Mouse (Mus musculus): ENCODE results near the gene E130311K13Rik. TPM values are rescaled to one million over a fixed set of nuclear protein-coding genes. Genes with fewer than 3 reads are reported as not detected.

The E130311K13Rik gene
- polyA plus RNA-seq, 1 experiment from 2014 or later: 3.7 TPM

DNA sequence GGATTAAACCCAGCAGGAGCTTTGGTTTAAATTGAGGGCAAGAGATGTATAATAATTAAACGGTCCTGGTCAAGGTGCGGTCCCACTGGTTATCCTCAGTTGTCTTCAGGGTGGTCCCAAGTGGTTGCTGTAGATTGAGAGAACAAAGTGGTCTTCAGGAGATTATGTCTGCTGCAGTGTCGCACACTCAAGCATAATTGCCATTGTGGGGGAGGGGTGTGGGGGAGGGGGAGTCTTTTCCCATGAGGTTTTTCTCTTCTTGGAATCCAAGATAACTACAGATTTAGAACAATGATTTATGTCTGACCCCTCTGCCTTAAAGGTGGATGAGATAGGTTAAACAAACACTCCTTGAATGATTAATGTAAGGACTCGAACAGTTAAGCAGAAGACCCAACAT, 19.0 kb downstream of the E130311K13Rik start:
- Histone ChIP-seq H3K27ac (ENCODE audit: low read depth, low read length) (no peak overlapping the region), H3K9ac (ENCODE audit: low read depth, low read length) (no peak overlapping the region), H3K36me3 (ENCODE audit: control insufficient read depth, insufficient read depth) (peaks cover 6% of the 10 kb centered on the region; the same call in 1 of the 2 replicates), H3K4me1 (replicated peaks; ENCODE audit: control insufficient read depth, insufficient read depth, low read length) (no peaks in the 10 kb centered on the region), H3K4me3 (ENCODE audit: low read depth, low read length) (no peak overlapping the region), H3K27me3 (replicated peaks; ENCODE audit: control insufficient read depth, insufficient read depth, low read length) (no peaks in the 10 kb centered on the region), H3K9me3 (ENCODE audit: control insufficient read depth) (no peaks in the 10 kb centered on the region), H3K4me2 (replicated peaks; ENCODE audit: low read depth) (no peak overlapping the region)
- ATAC-seq: no peak
- 57% methylated on average over 4 of the region's 4 CpGs for WGBS
- no peak for TF ChIP-seq CTCF (IDR thresholded peaks at IDR 0.05; ENCODE audit: low read depth)

GRCm38 (mm10) chr3:63905241-63905640, 24.0 kb downstream of the E130311K13Rik start:
- ATAC-seq: no peak
- peak overlapping the region; percentile 66 for H3K4me2 ChIP-seq (replicated peaks; ENCODE audit: low read depth)
- H3K36me3 ChIP-seq (ENCODE audit: control insufficient read depth, insufficient read depth): no peaks in the 10 kb centered on the region
- no peaks in the 10 kb centered on the region for H3K27me3 ChIP-seq (replicated peaks; ENCODE audit: control insufficient read depth, insufficient read depth, low read length)
- H3K9ac ChIP-seq (ENCODE audit: low read depth, low read length): no peak overlapping the region
- no peak overlapping the region for H3K27ac ChIP-seq (ENCODE audit: low read depth, low read length)
- H3K9me3 ChIP-seq (ENCODE audit: control insufficient read depth): no peaks in the 10 kb centered on the region
- TF ChIP-seq CTCF (IDR thresholded peaks at IDR 0.05; ENCODE audit: low read depth): no peak
- 10% methylated on average over 18 of the region's 18 CpGs for WGBS
- no peaks in the 10 kb centered on the region for H3K4me1 ChIP-seq (replicated peaks; ENCODE audit: control insufficient read depth, insufficient read depth, low read length)
- H3K4me3 ChIP-seq (ENCODE audit: low read depth, low read length): peak overlapping the region; percentile 29

GRCm38 (mm10) chr3:63904157-63904556, 25.1 kb downstream of the E130311K13Rik start:
- no peak overlapping the region for H3K9ac ChIP-seq (ENCODE audit: low read depth, low read length)
- no peak for TF ChIP-seq CTCF (IDR thresholded peaks at IDR 0.05; ENCODE audit: low read depth)
- no peaks in the 10 kb centered on the region for H3K27me3 ChIP-seq (replicated peaks; ENCODE audit: control insufficient read depth, insufficient read depth, low read length)
- H3K4me2 ChIP-seq (replicated peaks; ENCODE audit: low read depth): no peak overlapping the region
- no peak for ATAC-seq
- H3K36me3 ChIP-seq (ENCODE audit: control insufficient read depth, insufficient read depth): no peaks in the 10 kb centered on the region
- H3K4me1 ChIP-seq (replicated peaks; ENCODE audit: control insufficient read depth, insufficient read depth, low read length): no peaks in the 10 kb centered on the region
- H3K9me3 ChIP-seq (ENCODE audit: control insufficient read depth): no peaks in the 10 kb centered on the region
- H3K4me3 ChIP-seq (ENCODE audit: low read depth, low read length): no peak overlapping the region
- H3K27ac ChIP-seq (ENCODE audit: low read depth, low read length): no peak overlapping the region
- 58% methylated on average over 2 of the region's 2 CpGs for WGBS

- Histone ChIP-seq H3K27me3 (replicated peaks; ENCODE audit: control insufficient read depth, insufficient read depth, low read length) (no peaks in the 10 kb centered on the region), H3K36me3 (ENCODE audit: control insufficient read depth, insufficient read depth) (no peaks in the 10 kb centered on the region), H3K9ac (ENCODE audit: low read depth, low read length) (no peak overlapping the region), H3K4me3 (ENCODE audit: low read depth, low read length) (peak overlapping the region; percentile 67), H3K9me3 (ENCODE audit: control insufficient read depth) (no peaks in the 10 kb centered on the region), H3K4me1 (replicated peaks; ENCODE audit: control insufficient read depth, insufficient read depth, low read length) (no peaks in the 10 kb centered on the region), H3K4me2 (replicated peaks; ENCODE audit: low read depth) (peak overlapping the region; percentile 100), H3K27ac (ENCODE audit: low read depth, low read length) (no peak overlapping the region)
- no peak for ATAC-seq
- 13% methylated on average over 12 of the region's 12 CpGs for WGBS
- TF ChIP-seq CTCF (IDR thresholded peaks at IDR 0.05; ENCODE audit: low read depth): no peak
These were observed 29.2 kb downstream of the E130311K13Rik start for GRCm38 (mm10) chr3:63900021-63900571.

GRCm38 (mm10) chr3:63899309-63899695, 30.0 kb downstream of the E130311K13Rik start, which contains the start of gene Plch1:
Gene Plch1, minus strand, starts transcription at chr3:63899472.
- no peak for TF ChIP-seq CTCF (IDR thresholded peaks at IDR 0.05; ENCODE audit: low read depth)
- peak within 1 kb of the TSS; percentile 60 for H3K27ac ChIP-seq (ENCODE audit: low read depth, low read length)
- peak; percentile 76 for ATAC-seq
- H3K4me1 ChIP-seq (replicated peaks; ENCODE audit: control insufficient read depth, insufficient read depth, low read length): no peaks in the 10 kb centered on the region
- no peaks in the 10 kb centered on the region for H3K27me3 ChIP-seq (replicated peaks; ENCODE audit: control insufficient read depth, insufficient read depth, low read length)
- peak within 1 kb of the TSS; percentile 100 for H3K4me2 ChIP-seq (replicated peaks; ENCODE audit: low read depth)
- WGBS: under 1% methylated on average over 12 of the region's 12 CpGs
- no peaks in the 10 kb centered on the region for H3K36me3 ChIP-seq (ENCODE audit: control insufficient read depth, insufficient read depth)
- no peaks in the 10 kb centered on the region for H3K9me3 ChIP-seq (ENCODE audit: control insufficient read depth)
- peak within 1 kb of the TSS; percentile 67 for H3K4me3 ChIP-seq (ENCODE audit: low read depth, low read length)
- H3K9ac ChIP-seq (ENCODE audit: low read depth, low read length): peak within 1 kb of the TSS; percentile 65

- Histone ChIP-seq H3K4me1 (replicated peaks; ENCODE audit: control insufficient read depth, insufficient read depth, low read length) (no peaks in the 10 kb centered on the region), H3K4me2 (replicated peaks; ENCODE audit: low read depth) (peak overlapping the region; percentile 100), H3K9ac (ENCODE audit: low read depth, low read length) (peak overlapping the region; percentile 65), H3K27me3 (replicated peaks; ENCODE audit: control insufficient read depth, insufficient read depth, low read length) (no peaks in the 10 kb centered on the region), H3K36me3 (ENCODE audit: control insufficient read depth, insufficient read depth) (no peaks in the 10 kb centered on the region), H3K27ac (ENCODE audit: low read depth, low read length) (peak overlapping the region; percentile 60), H3K9me3 (ENCODE audit: control insufficient read depth) (no peaks in the 10 kb centered on the region), H3K4me3 (ENCODE audit: low read depth, low read length) (peak overlapping the region; percentile 67)
- TF ChIP-seq CTCF (IDR thresholded peaks at IDR 0.05; ENCODE audit: low read depth): no peak
- ATAC-seq: peak; percentile 81
- under 1% methylated on average over 41 of the region's 41 CpGs for WGBS
These were observed 30.5 kb downstream of the E130311K13Rik start for GRCm38 (mm10) chr3:63898581-63899308.

All from intestine, postnatal 0 days (tissue).